Mouse (Mus musculus): ENCODE results near the gene Ttll3.

DNA sequence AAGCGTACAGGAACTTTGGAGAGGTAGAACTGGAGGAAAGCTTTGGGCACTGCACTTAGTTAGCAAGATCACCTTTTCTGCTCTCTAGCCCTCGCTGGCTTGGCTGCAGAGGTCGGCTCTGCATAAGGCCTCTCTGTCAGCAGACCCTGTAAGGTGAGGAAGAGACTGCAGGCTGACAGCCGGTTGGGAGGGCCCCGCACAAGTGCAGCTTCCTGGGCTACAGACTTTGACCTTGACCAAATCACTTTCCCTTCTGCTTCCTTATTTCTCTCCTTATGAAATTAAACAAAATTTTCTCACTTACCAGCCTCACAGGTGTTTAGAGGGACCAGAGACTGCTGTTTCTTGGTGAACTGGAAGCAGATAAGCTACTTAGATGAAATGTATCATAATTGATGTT lies 65.9 kb downstream of the Ttll3 start:
- TF ChIP-seq CTCF (conservative IDR thresholded peaks at IDR 0.05 in 1 of 2, IDR thresholded peaks at IDR 0.05 in 1 of 2; ENCODE audit: low read depth in 2 of 2, low read length in 2 of 2) (no peak), TBP (conservative IDR thresholded peaks at IDR 0.05; ENCODE audit: low read depth, low read length) (no peak), POLR2AphosphoS2 (IDR thresholded peaks at IDR 0.05; ENCODE audit: low read depth, low read length) (no peak), ELF1 (IDR thresholded peaks at IDR 0.05; ENCODE audit: low read depth, low read length) (no peak), EP300 (IDR thresholded peaks at IDR 0.05; ENCODE audit: low read length) (no peak), ZMIZ1 (IDR thresholded peaks at IDR 0.05; ENCODE audit: low read depth, low read length) (no peak), TCF12 (IDR thresholded peaks at IDR 0.05; ENCODE audit: low read depth, low read length) (no peak), USF1 (IDR thresholded peaks at IDR 0.05; ENCODE audit: low read depth, low read length) (no peak), POLR2A (IDR thresholded peaks at IDR 0.05; ENCODE audit: low read depth, low read length) (no peak), RCOR1 (conservative IDR thresholded peaks at IDR 0.05; ENCODE audit: low read depth, low read length) (no peak), BHLHE40 (IDR thresholded peaks at IDR 0.05; ENCODE audit: low read depth, low read length) (no peak)

All from CH12.LX (cell line).